Mouse (Mus musculus): ENCODE data around the gene Fgfr2. TPM values are rescaled to one million over a fixed set of nuclear protein-coding genes. Genes with fewer than 3 reads are reported as not detected.
A peak's percentile ranks its signal among the peaks of the same experiment; 100 is the strongest.

Fgfr2 gene
- total and polyA plus RNA-seq, 3 experiments: 47.1 to 245 (median 178) TPM

DNA sequence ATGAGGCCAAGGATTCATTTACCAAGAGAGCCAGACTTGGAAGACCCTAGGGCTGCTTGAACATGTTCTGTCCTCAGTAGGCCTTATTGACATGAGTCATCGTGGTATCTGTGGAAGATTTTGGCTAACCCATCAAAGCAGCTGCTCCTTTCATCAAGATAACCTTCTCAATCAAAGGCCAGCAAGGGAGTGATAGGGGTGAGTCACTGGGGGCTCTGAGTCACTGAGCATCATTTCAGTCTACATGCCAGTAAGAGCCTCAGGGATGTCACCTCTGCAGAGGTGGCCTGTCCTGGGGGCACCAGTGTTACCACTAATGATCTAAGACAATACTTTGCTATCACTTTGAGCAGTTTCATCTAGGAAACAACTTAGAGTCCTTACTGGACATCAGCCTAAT is 1292.9 kb downstream of the Fgfr2 start:
- DNase-seq: peak; percentile 70

DNA sequence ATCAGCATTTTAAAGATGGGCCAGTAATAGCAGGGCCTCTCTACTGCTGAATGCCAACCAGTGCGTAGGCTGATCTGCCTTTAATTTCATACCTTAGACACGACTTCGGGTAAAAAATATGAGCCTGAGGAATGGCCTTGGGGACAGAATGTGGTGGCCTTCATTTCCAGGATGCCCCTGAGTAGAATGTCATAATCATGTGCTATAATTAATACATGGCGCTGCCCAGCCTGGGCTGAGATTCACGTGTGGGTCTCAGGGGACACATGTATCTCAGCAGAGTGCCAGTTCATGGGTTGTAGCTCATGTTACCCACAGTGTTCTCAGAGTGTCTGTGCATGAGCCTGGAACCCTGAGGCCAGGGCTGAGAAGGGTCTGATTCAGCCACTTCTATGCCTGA is 1296.3 kb downstream of the Fgfr2 start:
- DNase-seq: peak; percentile 27

DNA sequence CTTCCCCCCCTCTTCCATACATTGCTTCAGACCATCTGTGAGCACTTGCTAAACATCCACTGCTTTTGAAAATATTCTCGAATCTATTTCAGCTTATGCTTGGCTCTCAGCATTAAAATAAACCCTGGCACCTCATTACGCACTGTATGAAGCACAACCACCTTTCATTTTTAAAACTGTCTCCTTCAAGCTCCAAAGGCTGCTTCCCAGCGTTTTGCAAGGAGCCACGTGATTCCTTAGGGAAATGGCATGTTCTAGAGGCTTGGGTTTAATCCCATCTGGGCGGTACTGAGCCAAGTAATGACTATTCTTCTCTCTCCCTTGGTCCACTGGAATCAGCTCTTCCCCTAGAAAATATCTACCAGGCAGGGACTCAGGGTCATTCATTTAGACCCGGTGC is 1305.2 kb downstream of the Fgfr2 start:
- no peak for DNase-seq

- DNase-seq: no peak
These were observed 1306.5 kb downstream of the Fgfr2 start for GRCm38 (mm10) chr7:131816641-131817040.

DNA sequence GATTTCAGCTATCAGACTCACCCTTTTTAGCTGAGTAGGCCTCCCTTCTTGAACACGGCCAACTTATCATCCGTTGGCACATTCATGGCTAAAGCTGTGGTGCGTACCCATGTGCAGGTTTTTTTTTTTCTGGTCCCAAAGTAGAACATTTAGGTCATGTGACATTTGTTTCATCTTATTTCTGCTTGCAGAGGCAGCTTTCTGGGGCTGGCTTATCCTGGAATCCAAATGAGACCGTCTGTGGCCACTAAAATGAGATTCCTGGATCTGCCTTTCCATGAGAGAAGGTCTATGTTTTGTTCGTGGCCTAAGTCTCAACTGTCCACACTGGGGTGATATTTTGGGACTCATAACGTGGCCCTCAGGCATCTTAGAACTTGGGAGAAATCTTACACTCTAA is 1311.0 kb downstream of the Fgfr2 start:
- no peak for DNase-seq

DNA sequence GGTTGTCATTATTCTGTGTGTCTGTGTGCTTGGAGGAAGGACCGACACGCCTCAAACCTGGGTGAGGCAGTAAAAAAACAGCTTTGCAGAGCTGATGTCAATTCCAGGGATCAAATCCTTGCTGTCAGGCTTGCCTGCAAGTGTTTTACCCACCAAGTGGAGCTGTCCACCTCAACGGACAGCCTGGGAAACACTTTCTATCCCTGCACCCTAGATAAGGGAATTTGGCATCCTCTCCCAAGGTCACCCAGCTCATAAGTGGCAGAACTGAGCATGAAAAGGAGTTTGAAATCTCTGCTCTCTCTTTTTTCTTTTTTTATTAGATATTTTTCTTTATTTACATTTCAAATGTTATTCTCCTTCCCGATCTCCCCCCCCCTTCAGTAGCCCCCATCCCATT is 1312.2 kb downstream of the Fgfr2 start:
- DNase-seq: peak; percentile 47

GRCm38 (mm10) chr7:131809584-131810181 is 1313.5 kb downstream of the Fgfr2 start:
- DNase-seq: no peak

- no peak for DNase-seq
These were observed 1315.9 kb downstream of the Fgfr2 start for GRCm38 (mm10) chr7:131807257-131807656.

DNA sequence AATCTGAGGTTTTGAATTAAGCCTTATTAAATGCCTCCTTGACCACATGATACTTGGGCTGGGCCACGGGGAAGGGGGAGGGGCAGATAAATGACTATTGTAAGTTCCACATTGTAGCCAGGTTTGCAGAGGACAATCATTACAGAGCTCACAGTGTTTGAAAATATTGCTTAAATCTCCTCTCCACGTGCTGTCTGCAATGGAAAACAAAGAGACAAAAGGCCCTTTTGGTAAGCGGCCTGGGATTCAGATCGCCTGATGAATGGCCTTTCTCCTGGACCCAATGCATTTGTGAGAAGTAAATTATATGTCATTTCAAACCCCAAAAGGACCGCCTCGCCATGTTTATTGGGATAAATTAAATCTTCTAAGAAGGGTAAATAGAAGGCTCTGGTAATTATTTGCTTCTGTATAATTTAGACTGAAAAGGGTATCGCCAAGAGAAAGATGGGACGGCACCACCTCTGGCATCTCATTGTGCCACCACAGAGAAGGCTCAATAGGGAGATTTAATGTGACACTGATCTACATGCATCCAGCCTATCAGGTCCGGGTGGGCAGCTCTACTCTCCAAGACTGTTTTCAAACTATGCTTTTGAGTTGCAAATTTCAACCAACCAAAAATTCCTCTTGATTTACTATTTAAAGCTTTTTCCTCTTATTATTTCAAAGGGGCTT is 1317.5 kb downstream of the Fgfr2 start:
- DNase-seq: no peak

DNA sequence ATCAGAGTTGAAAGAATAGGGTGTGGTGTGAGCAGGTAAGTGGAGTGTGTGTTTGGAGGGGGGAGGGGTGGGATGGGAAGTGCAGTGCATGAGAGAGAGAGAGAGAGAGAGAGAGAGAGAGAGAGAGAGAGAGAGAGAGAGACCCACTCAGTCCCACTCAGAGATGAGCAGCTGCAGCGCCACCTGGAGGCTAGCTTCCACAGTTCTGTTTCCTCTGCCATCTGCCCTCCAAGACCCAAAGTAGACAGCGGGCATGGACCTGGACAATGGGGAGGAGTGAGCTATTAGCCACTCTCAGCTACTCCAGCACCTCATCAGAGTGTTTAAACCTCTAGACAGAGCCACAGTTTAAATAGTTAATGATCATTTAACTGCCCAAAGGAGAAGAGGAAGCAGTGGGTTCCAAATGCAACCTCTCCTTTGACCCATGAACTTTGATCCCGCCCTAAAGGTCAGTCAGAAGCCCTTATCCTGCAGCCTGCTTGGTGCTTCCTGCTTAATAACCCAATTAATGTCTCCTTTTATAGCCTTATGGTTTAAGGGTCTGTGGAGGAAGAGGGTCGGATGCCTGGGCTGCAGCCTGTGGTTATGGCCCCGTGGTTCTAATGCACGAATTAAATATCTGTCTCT is 1322.6 kb downstream of the Fgfr2 start:
- DNase-seq: peak; percentile 26

DNA sequence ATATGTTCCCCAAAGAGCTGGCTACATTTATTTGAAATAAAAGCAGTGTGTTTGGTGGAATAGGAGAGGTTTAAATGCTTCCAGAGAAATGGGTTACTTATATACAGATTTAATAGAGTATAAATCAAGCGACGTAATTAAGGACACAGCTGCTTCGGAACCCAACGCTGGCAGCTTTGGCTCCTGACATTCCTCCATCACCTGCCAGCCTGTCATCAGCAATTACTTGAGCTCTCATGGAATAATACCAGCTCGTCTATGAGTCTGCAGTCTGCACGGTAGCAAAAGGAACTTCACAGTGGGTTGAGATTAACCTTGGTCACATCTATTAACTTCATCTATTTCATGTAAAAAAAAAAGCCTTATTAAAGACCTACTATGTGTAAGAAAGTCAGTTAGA is 1326.0 kb downstream of the Fgfr2 start:
- DNase-seq: no peak

GRCm38 (mm10) chr7:131788595-131789206 is 1334.4 kb downstream of the Fgfr2 start:
- DNase-seq: no peak

GRCm38 (mm10) chr7:131785721-131786120 is 1337.4 kb downstream of the Fgfr2 start:
- no peak for DNase-seq

- DNase-seq: no peak
These were observed 1344.7 kb downstream of the Fgfr2 start for GRCm38 (mm10) chr7:131778271-131778985.

- no peak for DNase-seq
These were observed 1345.5 kb downstream of the Fgfr2 start for GRCm38 (mm10) chr7:131777461-131778270.

GRCm38 (mm10) chr7:131776191-131776752 is 1346.9 kb downstream of the Fgfr2 start:
- no peak for DNase-seq

DNA sequence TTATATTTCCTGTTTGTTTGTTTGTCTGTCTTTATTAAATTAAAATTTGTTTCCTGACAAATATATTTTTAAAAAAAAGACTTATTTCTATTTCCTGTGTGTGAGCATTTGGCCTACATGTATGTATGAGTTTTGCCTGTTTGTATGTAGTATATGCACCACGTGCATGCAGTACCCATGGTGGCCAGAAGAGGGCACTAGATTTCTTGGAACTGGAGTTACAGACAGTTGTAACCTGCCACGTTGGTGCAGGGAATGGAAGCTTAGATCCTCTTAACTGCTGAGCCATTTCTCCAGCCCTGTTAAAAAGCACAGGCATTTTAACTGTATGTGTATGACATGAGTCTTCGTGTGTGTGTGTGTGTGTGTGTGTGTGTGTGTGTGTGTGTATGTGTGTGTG is 1365.2 kb downstream of the Fgfr2 start:
- DNase-seq: no peak

- no peak for DNase-seq
These were observed 1375.8 kb downstream of the Fgfr2 start for GRCm38 (mm10) chr7:131747152-131748010.

GRCm38 (mm10) chr7:131746752-131747151 is 1376.4 kb downstream of the Fgfr2 start:
- DNase-seq: no peak

- DNase-seq: no peak
These were observed 1380.0 kb downstream of the Fgfr2 start for GRCm38 (mm10) chr7:131743193-131743592.

Measured in adrenal gland, adult 2 months (tissue).